Mouse (Mus musculus): Measurements from ENCODE around the gene Avpr1b. TPM values are rescaled to one million over a fixed set of nuclear protein-coding genes. Genes with fewer than 3 reads are reported as not detected.
A peak's percentile ranks its signal among the peaks of the same experiment; 100 is the strongest.
"Not testable (repeated sequence)": the region's sequence is repeated elsewhere in the genome, so short reads cannot be mapped to it uniquely, and the experiment has no call there.

Gene Avpr1b
- not detected in 2 replicates for polyA plus RNA-seq (2016; fragmentation: Nextera tagmentation; extraction: Ambion mirVana)

GRCm38 (mm10) chr1:131598905-131599304 lies at the start of gene Avpr1b:
Gene Avpr1b, plus strand, starts transcription at chr1:131599239.
- no peak within 1 kb of the TSS for H3K27ac ChIP-seq
- peaks cover 17% of the 10 kb centered on the region for H3K27me3 ChIP-seq (ENCODE audit: poor library complexity, severe bottlenecking)
- 52% methylated on average over 12 of the region's 12 CpGs for WGBS
- H3K4me1 ChIP-seq, result 0 out of 2 replicates have a peak, but pooled peaks cover 2% of the 10 kb centered on the region
- no peaks in the 10 kb centered on the region for H3K9me3 ChIP-seq
- no peak within 1 kb of the TSS for H3K4me3 ChIP-seq
- H3K36me3 ChIP-seq (replicated peaks), result no peaks in the 10 kb centered on the region
- no peak for DNase-seq (ENCODE audit: extremely low spot score, low spot score)

GRCm38 (mm10) chr1:131551956-131552355 lies 47.1 kb upstream of the Avpr1b start:
- WGBS, result 88% methylated on average over 2 of the region's 2 CpGs
- no peak for DNase-seq (ENCODE audit: extremely low spot score, low spot score)
- Histone ChIP-seq H3K27ac (no peak overlapping the region), H3K4me3 (no peak overlapping the region), H3K9me3 (no peaks in the 10 kb centered on the region), H3K4me1 (peaks cover 23% of the 10 kb centered on the region), H3K36me3 (replicated peaks) (no peaks in the 10 kb centered on the region), H3K27me3 (ENCODE audit: poor library complexity, severe bottlenecking) (no peaks in the 10 kb centered on the region)

- no peak overlapping the region for H3K4me3 ChIP-seq
- no peaks in the 10 kb centered on the region for H3K36me3 ChIP-seq (replicated peaks)
- H3K4me1 ChIP-seq, result peaks cover 14% of the 10 kb centered on the region
- H3K27me3 ChIP-seq (ENCODE audit: poor library complexity, severe bottlenecking), result no peaks in the 10 kb centered on the region
- no peaks in the 10 kb centered on the region for H3K9me3 ChIP-seq
- DNase-seq (ENCODE audit: extremely low spot score, low spot score), result no peak
- H3K27ac ChIP-seq, result no peak overlapping the region
These were observed 45.6 kb upstream of the Avpr1b start for GRCm38 (mm10) chr1:131553428-131553827.

GRCm38 (mm10) chr1:131555042-131555812 lies 43.8 kb upstream of the Avpr1b start:
- 21% methylated on average over 13 of the region's 13 CpGs for WGBS
- H3K4me3 ChIP-seq, result peak overlapping the region; percentile 27
- no peaks in the 10 kb centered on the region for H3K36me3 ChIP-seq (replicated peaks)
- H3K4me1 ChIP-seq, result peaks cover 7% of the 10 kb centered on the region
- H3K27me3 ChIP-seq (ENCODE audit: poor library complexity, severe bottlenecking), result no peaks in the 10 kb centered on the region
- peak overlapping the region; percentile 77 for H3K27ac ChIP-seq
- peak; percentile 81 for DNase-seq (ENCODE audit: extremely low spot score, low spot score)
- H3K9me3 ChIP-seq, result no peaks in the 10 kb centered on the region

GRCm38 (mm10) chr1:131560500-131560899 lies 38.5 kb upstream of the Avpr1b start:
- H3K4me1 ChIP-seq, result no peaks in the 10 kb centered on the region

GRCm38 (mm10) chr1:131562081-131562480 lies 37.0 kb upstream of the Avpr1b start:
- Histone ChIP-seq H3K27ac (no peak overlapping the region), H3K4me1 (no peaks in the 10 kb centered on the region), H3K9me3 (no peaks in the 10 kb centered on the region), H3K27me3 (ENCODE audit: poor library complexity, severe bottlenecking) (no peaks in the 10 kb centered on the region), H3K36me3 (replicated peaks) (no peaks in the 10 kb centered on the region), H3K4me3 (no peak overlapping the region)
- no peak for DNase-seq (ENCODE audit: extremely low spot score, low spot score)
- 89% methylated on average over 2 of the region's 2 CpGs for WGBS

More at GRCm38 (mm10) chr1:131560500-131560899, 38.5 kb upstream of the Avpr1b start:
- H3K36me3 ChIP-seq (replicated peaks), result no peaks in the 10 kb centered on the region
- no peaks in the 10 kb centered on the region for H3K9me3 ChIP-seq
- DNase-seq (ENCODE audit: extremely low spot score, low spot score), result no peak
- no peaks in the 10 kb centered on the region for H3K27me3 ChIP-seq (ENCODE audit: poor library complexity, severe bottlenecking)
- no peak overlapping the region for H3K4me3 ChIP-seq
- no peak overlapping the region for H3K27ac ChIP-seq

GRCm38 (mm10) chr1:131566056-131566455 lies 33.0 kb upstream of the Avpr1b start:
- not testable (repeated sequence) for H3K27me3 ChIP-seq (ENCODE audit: poor library complexity, severe bottlenecking); H3K4me3 ChIP-seq; H3K9me3 ChIP-seq; H3K27ac ChIP-seq; H3K36me3 ChIP-seq (replicated peaks); H3K4me1 ChIP-seq
- WGBS, result 34% methylated on average over 11 of the region's 11 CpGs
- DNase-seq (ENCODE audit: extremely low spot score, low spot score), result peak; percentile 22

- Histone ChIP-seq H3K9me3 (no peaks in the 10 kb centered on the region), H3K4me1 (no peaks in the 10 kb centered on the region), H3K27ac (no peak overlapping the region), H3K36me3 (replicated peaks) (no peaks in the 10 kb centered on the region), H3K27me3 (ENCODE audit: poor library complexity, severe bottlenecking) (no peaks in the 10 kb centered on the region), H3K4me3 (no peak overlapping the region)
- no peak for DNase-seq (ENCODE audit: extremely low spot score, low spot score)
- WGBS, result 93% methylated on average over 6 of the region's 6 CpGs
These were observed 29.3 kb upstream of the Avpr1b start for GRCm38 (mm10) chr1:131569721-131570120.

- Histone ChIP-seq H3K4me3 (no peak overlapping the region), H3K9me3 (no peaks in the 10 kb centered on the region), H3K27ac (no peak overlapping the region), H3K4me1 (no peaks in the 10 kb centered on the region), H3K27me3 (ENCODE audit: poor library complexity, severe bottlenecking) (no peaks in the 10 kb centered on the region), H3K36me3 (replicated peaks) (no peaks in the 10 kb centered on the region)
- no peak for DNase-seq (ENCODE audit: extremely low spot score, low spot score)
- WGBS, result 86% methylated on average over 4 of the region's 4 CpGs
These were observed 28.6 kb upstream of the Avpr1b start for GRCm38 (mm10) chr1:131570391-131570790.

GRCm38 (mm10) chr1:131573721-131574120 lies 25.3 kb upstream of the Avpr1b start:
- Histone ChIP-seq H3K27ac (no peak overlapping the region), H3K27me3 (ENCODE audit: poor library complexity, severe bottlenecking) (no peaks in the 10 kb centered on the region), H3K4me3 (no peak overlapping the region), H3K36me3 (replicated peaks) (no peaks in the 10 kb centered on the region), H3K4me1 (no peaks in the 10 kb centered on the region), H3K9me3 (no peaks in the 10 kb centered on the region)
- peak; percentile 28 for DNase-seq (ENCODE audit: extremely low spot score, low spot score)
- 92% methylated on average over 14 of the region's 14 CpGs for WGBS

GRCm38 (mm10) chr1:131578943-131579680 lies 19.9 kb upstream of the Avpr1b start:
- no peak overlapping the region for H3K4me3 ChIP-seq
- DNase-seq (ENCODE audit: extremely low spot score, low spot score), result no peak
- no peak overlapping the region for H3K27ac ChIP-seq
- WGBS, result 89% methylated on average over 17 of the region's 17 CpGs
- H3K27me3 ChIP-seq (ENCODE audit: poor library complexity, severe bottlenecking), result no peaks in the 10 kb centered on the region
- no peaks in the 10 kb centered on the region for H3K36me3 ChIP-seq (replicated peaks)
- no peaks in the 10 kb centered on the region for H3K9me3 ChIP-seq
- peaks cover 9% of the 10 kb centered on the region for H3K4me1 ChIP-seq

- Histone ChIP-seq H3K27ac (no peak overlapping the region), H3K9me3 (no peaks in the 10 kb centered on the region), H3K4me3 (no peak overlapping the region), H3K36me3 (replicated peaks) (no peaks in the 10 kb centered on the region), H3K4me1 (peaks cover 9% of the 10 kb centered on the region), H3K27me3 (ENCODE audit: poor library complexity, severe bottlenecking) (no peaks in the 10 kb centered on the region)
- DNase-seq (ENCODE audit: extremely low spot score, low spot score), result no peak
- 83% methylated on average over 4 of the region's 4 CpGs for WGBS
These were observed 18.6 kb upstream of the Avpr1b start for GRCm38 (mm10) chr1:131580389-131580788.

- H3K9me3 ChIP-seq, result no peaks in the 10 kb centered on the region
- 89% methylated on average over 3 of the region's 3 CpGs for WGBS
- no peak overlapping the region for H3K4me3 ChIP-seq
- H3K36me3 ChIP-seq (replicated peaks), result no peaks in the 10 kb centered on the region
- no peak for DNase-seq (ENCODE audit: extremely low spot score, low spot score)
- H3K27ac ChIP-seq, result no peak overlapping the region
- peaks cover 9% of the 10 kb centered on the region for H3K4me1 ChIP-seq
- H3K27me3 ChIP-seq (ENCODE audit: poor library complexity, severe bottlenecking), result no peaks in the 10 kb centered on the region
These were observed 15.4 kb upstream of the Avpr1b start for GRCm38 (mm10) chr1:131583598-131583997.
